Mouse (Mus musculus): ENCODE measurements around the gene Sec14l1.

GRCm38 (mm10) chr11:117142507-117142906 is 27.5 kb downstream of the Sec14l1 start:
- TF ChIP-seq CTCF (conservative IDR thresholded peaks at IDR 0.05; ENCODE audit: low read length) (no peak), POU5F1 (IDR thresholded peaks at IDR 0.05; ENCODE audit: borderline replicate concordance, low read length) (no peak), NANOG (IDR thresholded peaks at IDR 0.05; ENCODE audit: borderline replicate concordance, low read length) (no peak)
